Mouse (Mus musculus) kidney, postnatal 14 days (tissue): ENCODE results near the gene Olfr281.

ENCODE experiments used
- DNase-seq: peaks from one replicate; pipeline ENCODE4 v3.0.0; 2022; ENCODE audit warnings: mixed read lengths

Olfr281 gene

DNA sequence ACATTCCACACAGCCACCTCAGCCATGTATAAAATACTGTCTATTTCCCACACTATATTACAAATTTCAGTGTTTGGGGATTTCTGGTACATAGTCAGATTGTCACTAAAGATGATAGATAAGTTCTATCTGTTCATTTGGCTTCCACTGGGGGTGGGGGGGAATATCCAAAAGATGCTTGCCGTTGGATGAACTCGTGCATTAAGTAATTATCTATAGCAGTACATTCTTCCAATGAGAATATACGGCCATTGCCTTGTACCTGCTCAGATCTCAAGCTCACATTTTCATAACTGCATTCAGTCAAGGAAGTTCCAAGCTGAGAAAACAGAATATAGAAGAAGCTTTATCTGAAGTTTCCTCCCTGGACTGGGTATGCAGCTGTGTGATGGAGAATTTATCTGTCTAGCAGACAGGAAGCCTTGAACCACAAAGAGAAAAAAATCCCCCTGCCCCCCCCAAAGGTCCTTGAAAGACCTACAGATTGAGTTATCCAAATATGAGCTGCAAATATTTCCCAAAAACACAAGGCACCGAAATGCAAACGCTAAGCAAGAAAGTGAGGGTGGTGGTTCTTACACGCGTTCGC is 34.1 kb downstream of the Olfr281 start:
- no peak for DNase-seq

DNA sequence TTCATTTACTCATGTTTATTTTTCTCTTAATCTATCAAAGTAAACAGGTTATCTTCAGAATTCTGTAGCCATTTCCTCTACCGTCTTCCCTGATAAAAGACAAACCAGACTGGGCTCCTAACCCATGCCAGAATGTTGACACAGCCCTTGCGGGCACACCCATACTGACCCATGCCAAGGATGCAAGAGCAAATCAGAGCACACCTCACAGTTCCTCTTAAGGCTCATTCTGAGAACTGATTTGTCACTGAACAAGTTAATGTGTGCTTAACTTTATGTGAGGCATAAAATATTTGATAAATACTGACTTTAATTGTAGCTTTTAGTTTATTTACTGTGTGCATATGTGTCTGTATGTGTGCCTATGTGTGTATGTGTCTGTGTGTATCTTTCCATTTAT is 38.9 kb downstream of the Olfr281 start:
- no peak for DNase-seq

DNA sequence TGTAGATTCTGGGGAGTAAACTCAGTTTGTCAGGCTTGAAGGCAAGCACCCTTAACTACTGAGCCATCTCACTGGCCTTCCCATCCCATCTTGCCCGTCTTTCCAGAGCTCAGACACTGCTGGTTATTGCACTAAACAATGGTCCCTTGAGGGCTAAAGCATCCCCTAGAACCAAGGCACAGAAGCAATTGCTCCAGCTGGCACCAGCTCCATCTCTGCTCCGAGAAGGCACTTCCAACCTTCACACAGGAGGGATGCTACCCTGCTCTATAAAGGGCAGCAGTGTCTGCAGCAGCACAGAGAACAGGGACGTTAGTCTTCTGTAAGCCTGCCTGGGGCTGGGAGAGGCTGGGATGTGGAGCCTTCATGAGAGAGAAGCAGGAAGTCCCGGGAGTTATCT is 39.7 kb downstream of the Olfr281 start, which contains the start of gene Olfr279:
Gene Olfr279, plus strand, starts transcription at position 301 of the 400 bp plus-strand sequence.
- DNase-seq: no peak

DNA sequence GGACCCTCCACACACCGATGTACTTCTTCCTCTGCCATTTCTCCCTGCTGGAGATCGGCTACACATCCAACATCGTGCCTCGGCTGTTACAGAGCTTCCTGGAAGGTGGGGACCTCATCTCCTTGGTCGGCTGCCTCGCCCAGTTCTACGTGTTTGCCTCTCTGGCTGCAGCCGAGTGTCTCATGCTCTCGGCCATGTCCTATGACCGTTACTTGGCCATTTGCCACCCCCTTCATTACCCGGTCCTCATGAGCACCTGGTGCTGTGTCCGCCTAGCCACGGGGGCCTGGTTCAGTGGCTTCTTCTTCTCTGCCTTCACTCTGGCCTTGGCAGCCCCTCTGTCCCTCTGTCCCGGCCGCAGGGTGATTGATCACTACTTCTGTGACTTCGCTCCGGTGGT is 45.2 kb downstream of the Olfr281 start:
- no peak for DNase-seq

DNA sequence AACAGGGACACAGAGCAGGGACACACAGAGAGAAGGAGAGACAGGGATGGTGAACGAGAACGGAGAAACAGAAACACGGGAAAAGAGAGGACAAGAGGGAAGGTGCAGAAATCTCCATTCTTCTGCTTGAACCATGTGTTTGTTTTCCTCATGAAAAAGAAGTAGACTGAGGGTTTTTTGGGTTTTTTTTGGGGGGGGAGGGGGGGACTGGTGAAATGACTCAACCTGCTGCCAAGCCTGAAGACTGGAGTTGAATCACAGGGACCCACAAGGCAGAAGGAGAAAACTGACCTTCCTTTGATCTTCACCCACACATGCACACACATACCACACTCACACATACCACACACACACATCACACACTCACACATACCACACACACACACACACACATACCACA is 50.9 kb downstream of the Olfr281 start:
- DNase-seq: no peak

DNA sequence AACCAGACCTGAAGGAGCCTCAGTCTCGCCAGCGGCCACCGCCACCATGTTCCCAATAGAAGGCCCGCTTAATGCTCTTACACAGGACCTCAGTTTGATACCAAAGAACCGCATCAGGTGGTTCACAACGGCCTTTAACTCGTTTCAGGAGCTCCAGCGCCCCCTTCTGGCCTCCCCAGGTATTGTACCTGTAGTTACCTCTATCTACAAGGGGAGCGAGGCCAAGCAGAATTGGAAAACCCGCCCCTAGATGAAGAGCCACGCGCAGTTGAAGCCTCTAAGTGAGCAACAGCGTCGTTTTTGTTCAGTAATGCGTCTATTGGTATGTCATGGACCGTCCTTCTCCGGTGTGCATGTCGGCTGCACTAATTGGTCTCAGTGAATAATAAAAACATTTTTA is 52.1 kb downstream of the Olfr281 start:
- DNase-seq: peak; percentile 73

DNA sequence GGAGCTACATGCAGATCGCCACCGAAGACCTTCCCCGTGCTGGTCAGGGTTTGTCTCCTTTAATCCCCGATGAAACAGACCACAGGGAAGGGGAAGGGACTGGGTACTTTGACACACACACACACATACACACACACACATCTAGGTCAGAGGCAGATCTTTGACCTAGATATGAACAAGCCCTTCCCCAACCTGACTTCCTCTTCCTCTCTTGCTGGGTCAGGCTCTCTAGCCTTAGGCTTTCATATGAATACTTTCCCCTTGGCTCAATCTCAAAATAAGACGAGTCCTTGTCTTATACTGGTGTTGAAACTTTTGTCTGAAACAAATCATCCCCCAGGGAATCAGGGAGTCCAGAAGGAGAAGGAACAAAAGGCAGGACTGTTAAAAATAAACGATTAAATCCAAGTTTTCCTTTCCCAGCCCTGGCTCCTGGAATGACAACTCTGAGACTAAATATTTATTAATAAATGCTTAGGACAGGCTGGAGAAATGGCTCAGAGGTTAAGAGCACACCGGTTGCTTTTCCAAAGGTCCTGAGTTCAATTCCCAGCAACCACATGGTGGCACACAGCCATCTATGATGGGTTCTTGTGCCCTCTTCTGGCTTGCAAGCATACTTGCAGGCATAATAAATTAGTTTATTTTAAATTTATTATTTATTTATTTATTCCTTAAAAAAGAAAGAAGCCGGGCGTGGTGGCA is 54.0 kb downstream of the Olfr281 start:
- peak; percentile 25 for DNase-seq

DNA sequence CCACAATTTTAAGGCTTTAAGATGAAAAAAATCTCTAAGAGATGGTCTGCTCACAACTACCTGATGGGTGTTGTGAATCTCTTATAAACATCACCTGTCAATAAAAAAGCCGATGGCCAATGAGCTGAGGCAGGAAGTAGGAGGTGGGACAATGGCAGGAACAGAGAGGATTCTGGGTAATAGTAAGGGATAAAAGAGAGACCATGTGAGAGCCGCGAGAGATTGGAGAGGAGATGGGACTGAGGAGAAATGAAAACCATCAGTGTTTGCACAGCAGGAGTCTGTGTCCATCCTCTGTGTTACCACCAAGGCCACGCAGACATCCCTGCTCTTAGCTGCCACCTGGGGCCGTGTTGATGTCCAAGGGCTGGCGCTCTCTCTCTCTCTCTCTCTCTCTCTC is 54.9 kb downstream of the Olfr281 start:
- DNase-seq: no peak

DNA sequence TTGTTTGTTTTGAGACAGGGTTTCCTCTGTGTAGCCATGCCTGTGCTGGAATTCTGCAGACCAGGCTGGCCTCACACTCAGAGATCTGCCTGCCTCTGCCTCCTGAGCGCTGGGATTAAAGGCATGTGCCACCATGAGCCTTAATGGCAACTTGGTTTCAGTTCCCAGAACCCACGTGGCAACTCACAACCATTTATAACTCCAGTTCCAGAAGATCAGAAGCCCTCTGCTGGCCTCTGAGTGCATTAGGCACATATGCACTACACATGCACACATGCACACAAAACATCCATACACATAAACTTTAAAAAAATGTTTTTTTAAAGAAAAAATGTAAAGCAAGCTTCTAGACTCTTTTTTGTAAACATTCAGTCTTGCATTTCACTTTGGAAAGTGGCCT is 57.0 kb downstream of the Olfr281 start:
- DNase-seq: no peak
